Mouse (Mus musculus) testis, adult 2 months (tissue): ENCODE results near the gene Exosc10.

Experiments
- CTCF ChIP-seq: fragments of 200-500 bp; IDR thresholded peaks from 2 replicates; pipeline ENCODE4 v1.5.1; 2012; ENCODE audit warnings: low read depth, mild to moderate bottlenecking, inconsistent platforms, low read length, moderate library complexity; ENCODE audit not compliant: control insufficient read depth, insufficient read depth, insufficient replicate concordance
- POLR2A ChIP-seq: fragments of 200-500 bp; IDR thresholded peaks from 2 replicates; pipeline ENCODE4 v1.6.1; 2012; ENCODE audit warnings: low read depth, mild to moderate bottlenecking, inconsistent platforms, low read length, moderate library complexity; ENCODE audit not compliant: control insufficient read depth

- TF ChIP-seq CTCF (no peak), POLR2A (no peak)
These were observed 24.5 kb upstream of the Exosc10 start for GRCm38 (mm10) chr4:148533613-148534328.
